Mouse (Mus musculus) liver, postnatal 0 days (tissue): Measurements from ENCODE around the gene Psmd7. TPM values are rescaled to one million over a fixed set of nuclear protein-coding genes. Genes with fewer than 3 reads are reported as not detected.
A peak's percentile ranks its signal among the peaks of the same experiment; 100 is the strongest.

Source experiments
- ATAC-seq: fragments of 200-750 bp; cut with Nextera tagmentation; 2 replicates; pipeline ENCODE4 v1.8.0; 2017; ENCODE audit warnings: mild to moderate bottlenecking, moderate library complexity
- DNase-seq: peaks from one replicate; pipeline ENCODE4 v3.0.0-alpha.2; 2016
- H3K27ac ChIP-seq: fragments of 300-500 bp; sonication (generic); 2 replicates; pipeline ENCODE4 v1.5.1; 2014; ENCODE audit warnings: antibody characterized with exemption, moderate library complexity, mild to moderate bottlenecking, low read depth
- H3K27me3 ChIP-seq: fragments of 300-500 bp; sonication (generic); 2 replicates; pipeline ENCODE4 v1.6.1; 2014; ENCODE audit warnings: low read length, control low read depth, mixed read lengths; ENCODE audit not compliant: insufficient read depth
- H3K36me3 ChIP-seq: fragments of 300-500 bp; sonication (generic); replicated peaks from 2 replicates; pipeline ENCODE4 v1.6.1; 2014; ENCODE audit warnings: mild to moderate bottlenecking, control low read depth, low read length, moderate library complexity, mixed read lengths; ENCODE audit not compliant: insufficient read depth
- H3K4me1 ChIP-seq: fragments of 300-500 bp; sonication (generic); 2 replicates; pipeline ENCODE4 v1.6.1; 2014; ENCODE audit warnings: antibody characterized with exemption, mild to moderate bottlenecking, control low read depth; ENCODE audit not compliant: insufficient read depth
- H3K4me2 ChIP-seq: fragments of 300-500 bp; sonication (generic); 2 replicates; pipeline ENCODE4 v1.6.1; 2014; ENCODE audit warnings: low read depth, mild to moderate bottlenecking, low read length, moderate library complexity, mixed read lengths
- H3K4me3 ChIP-seq: fragments of 300-500 bp; sonication (generic); 2 replicates; pipeline ENCODE4 v1.5.1; 2014; ENCODE audit warnings: low read depth, low read length
- H3K9ac ChIP-seq: fragments of 300-500 bp; sonication (generic); replicated peaks from 2 replicates; pipeline ENCODE4 v1.6.1; 2014; ENCODE audit warnings: mild to moderate bottlenecking, moderate library complexity
- H3K9me3 ChIP-seq: fragments of 300-500 bp; sonication (generic); 2 replicates; pipeline ENCODE4 v1.6.1; 2016; ENCODE audit warnings: mild to moderate bottlenecking, control low read depth, low read length, mixed read lengths
- CTCF ChIP-seq: sonication (generic); IDR thresholded peaks from 2 replicates; pipeline ENCODE4 v1.5.1; 2016; ENCODE audit warnings: antibody characterized with exemption, low read depth
- EP300 ChIP-seq: IDR thresholded peaks from 2 replicates; pipeline ENCODE4 v1.6.1; 2016; ENCODE audit warnings: antibody characterized with exemption, low read depth, mild to moderate bottlenecking
- WGBS: fragments of 180-500 bp; shearing (Covaris S2); extraction: QIAGEN DNeasy Blood & Tissue Kit; methylation state at CpG from one replicate; pipeline ENCODE4 v1.1.7; 2014; ENCODE audit not compliant: insufficient replicate concordance; 5-methylcytosine and 5-hydroxymethylcytosine counted together
- polyA plus RNA-seq: library from polyadenylated mRNA; unstranded; fragments of >200 nt; fragmentation: Nextera tagmentation; extraction: Ambion mirVana; gene quantifications from 2 replicates; pipeline ENCODE4 v1.2.1, GENCODE M21; 2015

The Psmd7 gene
- polyA plus RNA-seq, 1 experiment from 2014 or later = 96.5 TPM

DNA sequence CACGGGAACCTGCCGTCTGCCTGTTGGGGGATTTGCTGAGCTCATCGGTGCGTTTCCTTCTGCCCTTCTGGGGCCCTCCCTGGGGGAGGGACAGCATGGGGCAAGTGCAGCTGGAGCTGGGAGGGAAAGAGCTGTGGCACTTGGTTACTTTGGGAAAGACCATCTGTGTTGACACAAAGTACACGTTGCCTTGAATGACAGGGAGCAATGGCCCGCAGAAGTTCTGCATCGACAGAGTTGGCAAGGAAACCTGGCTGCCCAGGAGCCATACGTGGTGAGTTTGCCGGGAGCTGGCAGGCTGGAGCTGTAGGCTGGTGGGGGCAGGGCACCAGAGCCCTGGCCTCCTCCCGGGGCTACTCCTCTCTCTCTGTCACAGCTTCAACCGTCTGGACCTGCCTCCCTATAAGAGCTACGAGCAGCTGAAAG, 31.7 kb downstream of the Psmd7 start:
- H3K9ac ChIP-seq = no peak overlapping the region
- H3K36me3 ChIP-seq = peaks cover 31% of the 10 kb centered on the region
- ATAC-seq = no peak
- no peak overlapping the region for H3K27ac ChIP-seq
- H3K4me1 ChIP-seq = no peaks in the 10 kb centered on the region; the same call in 1 of the 2 replicates
- TF ChIP-seq CTCF (no peak), EP300 (no peak)
- 56% methylated on average over 12 of the region's 12 CpGs for WGBS
- H3K27me3 ChIP-seq = no peaks in the 10 kb centered on the region
- no peak overlapping the region for H3K4me3 ChIP-seq
- no peaks in the 10 kb centered on the region for H3K9me3 ChIP-seq
- no peak overlapping the region for H3K4me2 ChIP-seq
- no peak for DNase-seq

GRCm38 (mm10) chr8:107555231-107555630, 33.0 kb downstream of the Psmd7 start:
- H3K4me2 ChIP-seq = no peak overlapping the region
- ATAC-seq (no peak), DNase-seq (no peak)
- peaks cover 38% of the 10 kb centered on the region for H3K36me3 ChIP-seq
- H3K4me3 ChIP-seq = no peak overlapping the region
- H3K4me1 ChIP-seq = no peaks in the 10 kb centered on the region
- WGBS = 86% methylated on average over 10 of the region's 10 CpGs
- TF ChIP-seq EP300 = no peak
- TF ChIP-seq CTCF = peak; percentile 32
- no peak overlapping the region for H3K9ac ChIP-seq
- H3K9me3 ChIP-seq = no peaks in the 10 kb centered on the region
- H3K27ac ChIP-seq = no peak overlapping the region
- no peaks in the 10 kb centered on the region for H3K27me3 ChIP-seq

GRCm38 (mm10) chr8:107552234-107552633, 36.0 kb downstream of the Psmd7 start:
- no peaks in the 10 kb centered on the region for H3K27me3 ChIP-seq
- TF ChIP-seq CTCF (no peak), EP300 (no peak)
- no peaks in the 10 kb centered on the region for H3K9me3 ChIP-seq
- DNase-seq = peak; percentile 42
- no peak overlapping the region for H3K9ac ChIP-seq
- no peak for ATAC-seq
- H3K36me3 ChIP-seq = peaks cover 47% of the 10 kb centered on the region
- 33% methylated on average over 6 of the region's 6 CpGs for WGBS
- no peak overlapping the region for H3K4me2 ChIP-seq
- no peaks in the 10 kb centered on the region for H3K4me1 ChIP-seq
- H3K27ac ChIP-seq = no peak overlapping the region
- no peak overlapping the region for H3K4me3 ChIP-seq

GRCm38 (mm10) chr8:107546817-107547216, 41.4 kb downstream of the Psmd7 start:
- H3K4me3 ChIP-seq = no peak overlapping the region
- H3K27ac ChIP-seq = no peak overlapping the region
- H3K4me2 ChIP-seq = no peak overlapping the region
- no peak for ATAC-seq
- H3K9me3 ChIP-seq = no peaks in the 10 kb centered on the region
- H3K9ac ChIP-seq = no peak overlapping the region
- H3K36me3 ChIP-seq = peaks cover 49% of the 10 kb centered on the region
- H3K27me3 ChIP-seq = no peaks in the 10 kb centered on the region
- no peak for TF ChIP-seq CTCF
- TF ChIP-seq EP300 = no peak
- WGBS = 86% methylated on average over 8 of the region's 8 CpGs
- no peak for DNase-seq
- H3K4me1 ChIP-seq = no peaks in the 10 kb centered on the region

- WGBS = 89% methylated on average over 4 of the region's 4 CpGs
- no peak for ATAC-seq
- H3K36me3 ChIP-seq = peaks cover 45% of the 10 kb centered on the region
Measured at GRCm38 (mm10) chr8:107546154-107546553, 42.1 kb downstream of the Psmd7 start.

DNA sequence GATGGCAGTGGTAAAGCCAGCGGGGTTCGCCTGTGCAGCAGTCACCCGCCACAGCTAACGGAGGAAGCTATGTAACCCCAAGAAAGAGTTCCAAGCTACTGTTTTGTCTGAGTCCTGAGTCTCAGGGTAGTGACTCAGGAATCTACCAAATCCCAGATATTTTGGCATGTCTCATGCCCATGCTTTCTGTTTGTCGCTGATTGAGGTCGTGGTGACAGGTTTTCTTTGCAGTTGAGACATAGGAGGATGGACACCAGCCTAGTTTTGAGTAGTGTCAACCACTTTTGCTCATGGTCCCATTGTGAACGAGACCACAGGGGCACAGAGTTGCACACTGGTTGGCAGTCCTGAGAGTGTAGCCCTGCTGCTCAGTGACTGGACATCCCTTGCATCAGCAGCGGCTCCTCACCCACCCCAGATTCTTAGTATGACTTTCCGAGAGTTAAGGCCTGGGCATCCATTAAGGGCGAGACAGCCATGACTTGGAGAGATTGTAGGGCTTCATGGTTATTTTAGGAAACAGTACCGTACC, 42.6 kb downstream of the Psmd7 start:
- no peaks in the 10 kb centered on the region for H3K4me1 ChIP-seq
- no peak for TF ChIP-seq CTCF
- no peak for TF ChIP-seq EP300
- no peak overlapping the region for H3K4me2 ChIP-seq
- DNase-seq = no peak
- H3K9me3 ChIP-seq = no peaks in the 10 kb centered on the region
- H3K4me3 ChIP-seq = no peak overlapping the region
- no peak overlapping the region for H3K27ac ChIP-seq
- no peak for ATAC-seq
- 91% methylated on average over 11 of the region's 11 CpGs for WGBS
- peaks cover 43% of the 10 kb centered on the region for H3K36me3 ChIP-seq
- no peaks in the 10 kb centered on the region for H3K27me3 ChIP-seq
- no peak overlapping the region for H3K9ac ChIP-seq

More at GRCm38 (mm10) chr8:107546154-107546553, 42.1 kb downstream of the Psmd7 start:
- Histone ChIP-seq H3K27me3 (no peaks in the 10 kb centered on the region), H3K9ac (no peak overlapping the region), H3K9me3 (no peaks in the 10 kb centered on the region), H3K4me1 (no peaks in the 10 kb centered on the region), H3K4me2 (no peak overlapping the region), H3K4me3 (no peak overlapping the region), H3K27ac (no peak overlapping the region)
- no peak for TF ChIP-seq CTCF
- no peak for TF ChIP-seq EP300
- DNase-seq = no peak
